Mouse (Mus musculus) colon, adult 2 months (tissue): ENCODE results near the gene Mfsd5. TPM values are rescaled to one million over a fixed set of nuclear protein-coding genes. Genes with fewer than 3 reads are reported as not detected.

Experiments used
- polyA plus RNA-seq: library from polyadenylated mRNA; depleted of rRNA; stranded (reverse); fragments of >200 nt; gene quantifications from 2 replicates; pipeline ENCODE4 v1.2.3, GENCODE M21; 2012; rRNA removed

Mfsd5 gene
- polyA plus RNA-seq: 79.3 and 113 TPM in 2 replicates

GRCm38 (mm10) chr15:102279092-102279782 lies at the start of gene Mfsd5:
Mfsd5 (plus strand) TSS chr15:102279454.

GRCm38 (mm10) chr15:102231748-102232147 lies 47.5 kb upstream of the Mfsd5 start, which contains the start of gene Itgb7:
Itgb7 (minus strand) TSS chr15:102231944.

GRCm38 (mm10) chr15:102257202-102258075 lies 21.8 kb upstream of the Mfsd5 start, which contains the start of gene Rarg:
Rarg (minus strand) TSS chr15:102257517.

GRCm38 (mm10) chr15:102270274-102270960 lies 8.8 kb upstream of the Mfsd5 start, which contains the start of gene Gm9918:
Gm9918 (plus strand) TSS chr15:102270563.

DNA sequence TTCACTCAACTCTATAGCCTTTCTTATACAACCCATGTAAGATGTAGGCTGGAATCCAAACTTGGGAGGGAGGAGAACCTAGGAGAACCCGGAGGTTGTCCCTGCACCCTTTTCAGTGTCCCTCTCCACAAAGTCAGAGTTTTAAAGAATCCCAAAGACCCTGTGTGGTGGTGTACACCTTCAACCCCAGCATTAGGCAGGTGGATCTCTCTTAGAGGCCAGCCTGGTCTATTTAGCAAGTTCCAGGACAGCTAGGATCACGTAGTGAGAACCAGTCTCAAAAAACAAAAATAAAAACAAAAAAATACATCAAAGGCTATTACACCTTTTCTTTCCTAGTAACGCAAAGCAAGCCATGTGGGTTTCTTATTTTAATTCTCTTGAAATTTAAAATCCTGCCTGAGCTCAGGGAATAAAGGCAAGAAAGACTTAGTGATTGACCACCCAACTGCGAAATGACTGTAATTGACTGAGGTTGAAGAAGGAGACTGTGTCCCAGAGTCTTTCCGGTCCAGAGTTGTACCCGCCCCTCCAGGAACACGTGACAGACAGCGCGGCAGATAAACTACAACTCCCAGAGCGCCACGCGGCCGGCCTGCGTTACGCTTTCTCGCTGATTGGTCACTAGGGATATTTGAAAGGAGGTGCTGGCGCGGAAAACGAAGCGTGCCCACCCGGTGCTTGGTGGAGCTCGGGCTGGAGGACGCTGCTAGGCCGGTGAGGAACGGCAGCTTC lies 16.5 kb downstream of the Mfsd5 start, which contains the start of gene Espl1:
Gene Espl1 (plus strand): TSS at position 634 of the 735 bp plus-strand sequence.

GRCm38 (mm10) chr15:102326022-102326576 lies 46.8 kb downstream of the Mfsd5 start, which contains the start of gene Pfdn5:
Pfdn5 (plus strand) TSS chr15:102326116.

Other genes starting within 250 kb of the Mfsd5 start
- 58.9 and 64.5 TPM in 2 replicates for gene Eif4b, start 205.7 kb upstream of the Mfsd5 start, polyA plus RNA-seq
- gene Tns2, start 179.0 kb upstream of the Mfsd5 start, polyA plus RNA-seq: 53.3 and 67.4 TPM in 2 replicates
- gene Spryd3, start 143.2 kb upstream of the Mfsd5 start, polyA plus RNA-seq: 37.8 and 46.8 TPM in 2 replicates
- 69.3 and 84.3 TPM in 2 replicates for gene Igfbp6, start 135.1 kb upstream of the Mfsd5 start, polyA plus RNA-seq
- gene Soat2, start 128.9 kb upstream of the Mfsd5 start, polyA plus RNA-seq: 1.5 and 2.5 TPM in 2 replicates
- 19.4 and 21.4 TPM in 2 replicates for gene Zfp740, start 76.2 kb upstream of the Mfsd5 start, polyA plus RNA-seq
- gene Csad, start 74.7 kb upstream of the Mfsd5 start, polyA plus RNA-seq: 63.9 and 65.7 TPM in 2 replicates
- 8.9 and 9.7 TPM in 2 replicates for gene Itgb7, start 47.5 kb upstream of the Mfsd5 start, polyA plus RNA-seq
- gene Rarg, start 21.9 kb upstream of the Mfsd5 start, polyA plus RNA-seq: 25.4 and 36.2 TPM in 2 replicates
- 0.08 and 0.09 TPM in 2 replicates for gene Gm9918, start 8.9 kb upstream of the Mfsd5 start, polyA plus RNA-seq
- gene Espl1, start 16.8 kb downstream of the Mfsd5 start, polyA plus RNA-seq: 6.9 and 7.9 TPM in 2 replicates
- gene Pfdn5, start 46.7 kb downstream of the Mfsd5 start, polyA plus RNA-seq: 37.2 and 55.3 TPM in 2 replicates
- 48.5 and 54.2 TPM in 2 replicates for gene Myg1, start 52.3 kb downstream of the Mfsd5 start, polyA plus RNA-seq
- 33.2 and 35.7 TPM in 2 replicates for gene Aaas, start 71.3 kb downstream of the Mfsd5 start, polyA plus RNA-seq
- 0.15 and 0.23 TPM in 2 replicates for gene Sp7, start 87.7 kb downstream of the Mfsd5 start, polyA plus RNA-seq
- gene Sp1, start 126.7 kb downstream of the Mfsd5 start, polyA plus RNA-seq: 14.2 and 15.0 TPM in 2 replicates
- gene Amhr2, start 165.9 kb downstream of the Mfsd5 start, polyA plus RNA-seq: 4.2 and 14.1 TPM in 2 replicates
- gene Prr13, start 179.6 kb downstream of the Mfsd5 start, polyA plus RNA-seq: 483 and 710 TPM in 2 replicates
- 357 and 368 TPM in 2 replicates for gene Pcbp2, start 191.1 kb downstream of the Mfsd5 start, polyA plus RNA-seq
- gene Gm10337, start 224.3 kb downstream of the Mfsd5 start, polyA plus RNA-seq: not detected in 2 replicates
- 3.6 and 5.4 TPM in 2 replicates for gene Map3k12, start 237.6 kb downstream of the Mfsd5 start, polyA plus RNA-seq
- 72.6 and 84.8 TPM in 2 replicates for gene Tarbp2, start 238.7 kb downstream of the Mfsd5 start, polyA plus RNA-seq
- 3.3 and 3.7 TPM in 2 replicates for gene Npff, start 245.5 kb downstream of the Mfsd5 start, polyA plus RNA-seq